Mouse (Mus musculus) stomach, postnatal 0 days (tissue): ENCODE measurements around the gene Rhof. TPM values are rescaled to one million over a fixed set of nuclear protein-coding genes. Genes with fewer than 3 reads are reported as not detected.

Source experiments
- ATAC-seq: fragments of 200-750 bp; cut with Nextera tagmentation; 2 replicates; pipeline ENCODE4 v1.8.0; 2017; ENCODE audit not compliant: low FRiP score, low TSS enrichment
- DNase-seq: peaks from one replicate; pipeline ENCODE4 v3.0.0-alpha.2; 2016; ENCODE audit warnings: low spot score
- H3K27ac ChIP-seq: fragments of 300-500 bp; sonication (generic); replicated peaks from 2 replicates; pipeline ENCODE4 v1.5.1; 2014; ENCODE audit warnings: mild to moderate bottlenecking, control low read depth
- H3K27me3 ChIP-seq: fragments of 300-500 bp; sonication (generic); 2 replicates; pipeline ENCODE4 v1.6.1; 2014; ENCODE audit warnings: low read length; ENCODE audit not compliant: control insufficient read depth, insufficient read depth
- H3K36me3 ChIP-seq: fragments of 300-500 bp; sonication (generic); 2 replicates; pipeline ENCODE4 v1.6.1; 2014; ENCODE audit warnings: low read length, mixed read lengths; ENCODE audit not compliant: control insufficient read depth, insufficient read depth
- H3K4me1 ChIP-seq: fragments of 300-500 bp; sonication (generic); replicated peaks from 2 replicates; pipeline ENCODE4 v1.6.1; 2014; ENCODE audit warnings: antibody characterized with exemption; ENCODE audit not compliant: control insufficient read depth, insufficient read depth
- H3K4me2 ChIP-seq: fragments of 300-500 bp; sonication (generic); replicated peaks from 2 replicates; pipeline ENCODE4 v1.6.1; 2014; ENCODE audit warnings: low read depth, mild to moderate bottlenecking, control low read depth, moderate library complexity
- H3K4me3 ChIP-seq: fragments of 300-500 bp; sonication (generic); 2 replicates; pipeline ENCODE4 v1.5.1; 2014; ENCODE audit warnings: low read depth, low read length, control low read depth
- H3K9ac ChIP-seq: fragments of 300-500 bp; sonication (generic); 2 replicates; pipeline ENCODE4 v1.6.1; 2014; ENCODE audit warnings: mild to moderate bottlenecking, low read length, control low read depth, mixed read lengths
- H3K9me3 ChIP-seq: fragments of 300-500 bp; sonication (generic); 2 replicates; pipeline ENCODE4 v1.6.1; 2016; ENCODE audit warnings: low read length; ENCODE audit not compliant: control insufficient read depth
- CTCF ChIP-seq: IDR thresholded peaks from 2 replicates; pipeline ENCODE4 v1.5.1; 2016; ENCODE audit warnings: antibody characterized with exemption, low read depth, mild to moderate bottlenecking, moderate library complexity
- EP300 ChIP-seq: optimal IDR thresholded peaks from 2 replicates; pipeline ENCODE3; 2016; ENCODE audit warnings: antibody characterized with exemption
- WGBS: fragments of 180-500 bp; shearing (Covaris S2); extraction: QIAGEN DNeasy Blood & Tissue Kit; methylation state at CpG from one replicate; pipeline ENCODE4 v1.1.7; 2014; 5-methylcytosine and 5-hydroxymethylcytosine counted together
- polyA plus RNA-seq: library from polyadenylated mRNA; unstranded; fragments of >200 nt; fragmentation: Nextera tagmentation; extraction: Ambion mirVana; gene quantifications from 2 replicates; pipeline ENCODE4 v1.2.1, GENCODE M21; 2015

Rhof gene
- polyA plus RNA-seq, 1 experiment from 2014 or later = 18.6 TPM

DNA sequence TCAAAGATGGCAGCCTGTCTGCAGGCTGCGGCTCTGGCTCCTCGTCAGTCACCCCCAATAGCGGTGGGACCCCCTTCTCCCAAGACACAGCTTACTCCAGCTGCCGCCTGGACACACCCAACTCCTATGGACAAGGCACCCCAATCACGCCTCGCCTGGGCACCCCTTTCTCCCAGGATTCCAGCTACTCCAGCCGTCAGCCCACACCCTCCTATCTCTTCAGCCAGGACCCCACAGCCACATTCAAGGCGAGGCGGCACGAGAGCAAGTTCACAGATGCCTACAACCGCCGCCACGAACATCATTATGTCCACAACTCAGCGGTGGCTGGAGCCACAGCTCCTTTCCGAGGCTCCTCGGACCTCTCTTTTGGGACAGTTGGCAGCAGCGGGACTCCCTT, 15.1 kb upstream of the Rhof start:
- H3K4me1 ChIP-seq = peaks cover 9% of the 10 kb centered on the region
- WGBS = 80% methylated on average over 17 of the region's 17 CpGs
- H3K27ac ChIP-seq = no peak overlapping the region
- H3K27me3 ChIP-seq = no peaks in the 10 kb centered on the region
- TF ChIP-seq CTCF = no peak
- no peak for TF ChIP-seq EP300
- DNase-seq (no peak), ATAC-seq (no peak)
- H3K9ac ChIP-seq = no peak overlapping the region
- no peak overlapping the region for H3K4me3 ChIP-seq
- no peaks in the 10 kb centered on the region for H3K9me3 ChIP-seq
- H3K36me3 ChIP-seq = peaks cover 26% of the 10 kb centered on the region
- H3K4me2 ChIP-seq = no peak overlapping the region

DNA sequence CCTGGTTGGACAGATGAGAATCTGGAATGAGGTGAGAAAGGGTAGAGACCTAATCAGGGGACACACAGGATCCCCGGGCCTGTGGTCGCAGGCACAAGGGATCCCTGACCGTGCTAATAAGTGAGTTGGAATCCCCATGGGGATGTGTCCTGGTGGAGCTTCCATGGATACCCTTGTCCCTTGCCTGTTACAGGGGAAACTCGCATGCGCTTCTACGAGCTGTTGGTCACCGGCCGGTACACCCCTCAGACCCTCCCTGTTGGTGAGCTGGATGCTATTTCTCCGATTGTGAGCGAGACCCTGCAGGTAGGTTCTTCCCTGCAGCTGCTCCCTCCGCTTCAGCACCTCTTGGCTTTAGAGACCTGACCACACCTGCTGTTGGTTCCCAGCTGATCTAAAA, 13.9 kb upstream of the Rhof start:
- no peak for DNase-seq
- H3K4me1 ChIP-seq = peaks cover 9% of the 10 kb centered on the region
- 87% methylated on average over 11 of the region's 11 CpGs for WGBS

DNA sequence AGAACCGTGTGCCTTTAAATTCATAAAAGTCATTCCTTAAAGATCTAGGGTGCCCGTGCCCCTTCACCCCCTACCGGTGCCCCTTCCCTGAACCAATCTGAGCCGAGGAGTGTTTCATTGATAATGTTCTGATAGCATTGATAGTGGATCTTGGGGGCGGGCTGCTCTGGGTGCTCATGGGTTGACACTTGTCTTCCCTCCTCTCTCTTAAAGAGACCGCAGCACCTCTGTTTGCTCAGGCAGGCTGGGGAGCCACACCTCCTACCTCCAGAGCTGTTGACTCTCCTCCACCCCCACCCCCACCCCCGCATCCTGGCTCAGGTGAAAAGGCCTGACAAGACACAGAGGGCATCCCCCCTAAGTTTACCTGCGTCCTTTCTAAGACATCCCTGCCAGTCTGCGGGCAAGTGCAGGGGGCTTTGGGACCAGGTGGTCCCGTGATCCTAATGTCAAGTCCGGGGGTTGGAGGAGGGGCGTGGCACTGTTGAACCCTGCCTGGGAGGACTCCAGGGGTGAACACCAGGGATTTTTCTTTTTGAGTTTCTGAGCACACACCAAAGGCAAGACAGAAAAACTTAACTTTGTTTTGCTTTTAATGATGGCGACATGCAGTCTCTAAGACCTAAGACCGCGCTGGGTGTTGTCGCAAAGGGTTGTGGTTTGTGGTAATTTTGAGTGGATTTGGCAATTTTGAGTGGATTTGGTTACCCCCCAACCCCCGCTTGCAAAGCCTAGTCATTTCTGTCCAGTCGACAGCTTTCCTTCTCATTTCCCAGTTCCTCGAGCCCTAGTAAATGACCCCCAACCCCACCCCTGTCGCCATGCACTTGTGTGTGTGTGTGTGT, 12.5 kb upstream of the Rhof start:
- Histone ChIP-seq H3K9me3 (no peaks in the 10 kb centered on the region), H3K36me3 (peaks cover 18% of the 10 kb centered on the region), H3K4me1 (peaks cover 5% of the 10 kb centered on the region; the same call in 1 of the 2 replicates), H3K9ac (peak overlapping the region; percentile 47; the same call in 1 of the 2 replicates), H3K4me3 (peak overlapping the region; percentile 92), H3K27ac (0 out of 2 replicates have a peak overlapping the region, but pooled peaks have one; percentile 45), H3K4me2 (peak overlapping the region; percentile 100), H3K27me3 (no peaks in the 10 kb centered on the region)
- WGBS = 33% methylated on average over 20 of the region's 20 CpGs
- peak; percentile 41 for DNase-seq
- TF ChIP-seq CTCF (no peak), EP300 (no peak)
- no peak for ATAC-seq

More for the DNA sequence above, 13.9 kb upstream of the Rhof start:
- no peak for TF ChIP-seq CTCF
- no peak for TF ChIP-seq EP300
- Histone ChIP-seq H3K4me2 (no peak overlapping the region), H3K9me3 (no peaks in the 10 kb centered on the region), H3K27ac (no peak overlapping the region), H3K36me3 (peaks cover 18% of the 10 kb centered on the region), H3K27me3 (no peaks in the 10 kb centered on the region), H3K9ac (no peak overlapping the region), H3K4me3 (no peak overlapping the region)
- no peak for ATAC-seq

DNA sequence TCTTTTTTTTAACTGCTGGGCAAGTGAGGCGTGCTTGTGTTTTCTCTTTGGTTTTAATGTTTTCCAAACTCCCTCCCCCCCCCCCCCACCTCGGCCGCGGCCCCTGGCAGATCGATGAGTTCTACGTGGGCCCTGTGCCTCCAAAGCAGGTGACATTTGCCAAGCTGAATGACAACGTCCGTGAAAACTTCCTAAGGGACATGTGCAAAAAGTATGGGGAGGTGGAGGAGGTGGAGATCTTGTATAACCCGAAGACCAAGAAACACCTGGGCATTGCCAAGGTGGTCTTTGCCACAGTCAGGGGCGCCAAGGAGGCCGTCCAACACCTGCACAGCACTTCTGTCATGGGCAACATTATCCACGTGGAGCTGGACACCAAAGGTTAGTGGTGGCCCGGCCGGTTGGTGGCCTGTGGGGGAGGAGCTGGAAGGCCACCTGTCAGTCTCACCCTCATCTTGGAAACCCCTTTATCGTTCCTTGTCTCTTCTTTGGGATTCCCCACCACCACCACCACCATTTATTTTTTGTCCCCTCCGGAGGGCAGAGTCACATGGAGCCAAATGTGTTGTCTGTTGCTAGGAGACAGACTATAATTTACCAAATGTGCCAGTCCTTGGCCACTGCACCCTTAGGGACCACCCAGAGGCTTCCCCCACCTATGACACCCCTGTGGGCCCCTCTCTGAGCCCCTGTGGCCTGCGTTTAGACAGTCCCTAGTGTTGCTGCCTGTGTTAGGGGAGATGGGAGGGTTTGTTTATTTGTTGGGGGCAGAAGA, 11.7 kb upstream of the Rhof start:
- H3K27ac ChIP-seq = peak overlapping the region; percentile 100
- peak overlapping the region; percentile 92 for H3K4me3 ChIP-seq
- peak overlapping the region; percentile 100 for H3K4me2 ChIP-seq
- ATAC-seq (no peak), DNase-seq (peak; percentile 44)
- H3K27me3 ChIP-seq = no peaks in the 10 kb centered on the region
- TF ChIP-seq CTCF (no peak), EP300 (no peak)
- peak overlapping the region; percentile 98 for H3K9ac ChIP-seq
- 5% methylated on average over 17 of the region's 17 CpGs for WGBS
- peaks cover 5% of the 10 kb centered on the region; the same call in 1 of the 2 replicates for H3K4me1 ChIP-seq
- peaks cover 17% of the 10 kb centered on the region for H3K36me3 ChIP-seq
- H3K9me3 ChIP-seq = no peaks in the 10 kb centered on the region

DNA sequence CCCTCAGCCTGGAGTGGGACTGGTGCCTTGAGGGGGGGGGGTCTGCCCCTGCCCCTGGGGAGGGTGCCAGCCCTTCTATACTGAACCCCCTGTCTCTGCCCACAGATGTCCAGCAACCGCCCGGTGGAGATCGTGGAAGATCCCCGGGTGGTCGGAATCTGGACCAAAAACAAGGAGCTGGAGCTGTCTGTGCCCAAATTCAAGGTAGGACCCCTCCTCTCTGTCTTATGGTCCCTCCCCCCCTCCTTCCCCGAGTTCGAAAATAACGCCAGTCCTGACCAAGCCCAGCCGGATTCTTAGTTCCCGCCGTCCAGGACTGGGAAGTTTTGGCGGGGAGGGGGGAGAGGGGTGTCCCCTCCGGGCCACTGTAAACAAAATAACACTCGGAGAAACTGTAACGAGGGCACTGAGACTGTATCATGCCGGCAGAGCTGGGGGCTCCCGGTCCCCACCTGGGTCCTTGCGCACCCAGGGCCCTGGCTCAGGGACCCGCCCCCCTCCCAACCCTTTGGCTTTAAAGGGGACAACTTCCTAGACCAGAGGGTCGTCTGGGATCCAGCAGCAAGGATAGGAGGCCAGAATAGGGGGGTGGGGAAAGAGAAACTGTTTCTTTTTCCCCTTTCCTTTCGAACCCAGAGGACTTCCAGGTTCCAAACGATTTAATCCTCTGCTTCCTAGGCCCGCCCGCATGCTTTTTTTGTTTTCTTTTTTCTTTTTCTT, 10.9 kb upstream of the Rhof start:
- Histone ChIP-seq H3K27me3 (no peaks in the 10 kb centered on the region), H3K27ac (peak overlapping the region; percentile 100), H3K4me3 (peak overlapping the region; percentile 92), H3K4me2 (peak overlapping the region; percentile 100), H3K36me3 (peaks cover 12% of the 10 kb centered on the region), H3K9ac (peak overlapping the region; percentile 98), H3K4me1 (peaks cover 5% of the 10 kb centered on the region; the same call in 1 of the 2 replicates), H3K9me3 (no peaks in the 10 kb centered on the region)
- ATAC-seq = no peak
- no peak for TF ChIP-seq CTCF
- no peak for TF ChIP-seq EP300
- WGBS = under 1% methylated on average over 24 of the region's 24 CpGs
- DNase-seq = peak; percentile 38
